Mouse (Mus musculus): Measurements from ENCODE around the gene Gm20388.

- TF ChIP-seq EP300 (optimal IDR thresholded peaks at IDR 0.05) (no peak), CTCF (IDR thresholded peaks at IDR 0.05; ENCODE audit: low read depth) (no peak)
Observed at GRCm38 (mm10) chr8:122375320-122375719, 2464.7 kb downstream of the Gm20388 start.
